Mouse (Mus musculus) liver, embryonic 11.5 days (tissue): ENCODE measurements around the gene Ubxn6. TPM values are rescaled to one million over a fixed set of nuclear protein-coding genes. Genes with fewer than 3 reads are reported as not detected.

ENCODE experiments used
- ATAC-seq: fragments of 200-750 bp; cut with Nextera tagmentation; replicated peaks from 2 replicates; pipeline ENCODE4 v1.8.0; 2017; ENCODE audit warnings: moderate number of reproducible peaks, mild to moderate bottlenecking, moderate TSS enrichment, moderate library complexity; ENCODE audit not compliant: low FRiP score
- DNase-seq: peaks from one replicate; pipeline ENCODE4 v3.0.0-alpha.2; 2017; ENCODE audit warnings: low spot score
- H3K27ac ChIP-seq: fragments of 300-500 bp; sonication (generic); 2 replicates; pipeline ENCODE4 v1.5.1; 2014; ENCODE audit warnings: mild to moderate bottlenecking, low read depth, low read length, control low read depth
- H3K27me3 ChIP-seq: fragments of 300-500 bp; sonication (generic); replicated peaks from 2 replicates; pipeline ENCODE4 v1.6.1; 2014; ENCODE audit warnings: low read length, mixed read lengths; ENCODE audit not compliant: control insufficient read depth, insufficient read depth
- H3K36me3 ChIP-seq: fragments of 300-500 bp; sonication (generic); 2 replicates; pipeline ENCODE4 v1.6.1; 2014; ENCODE audit warnings: mild to moderate bottlenecking, low read length, moderate library complexity, mixed read lengths; ENCODE audit not compliant: control insufficient read depth, insufficient read depth
- H3K4me1 ChIP-seq: fragments of 300-500 bp; sonication (generic); replicated peaks from 2 replicates; pipeline ENCODE4 v1.6.1; 2014; ENCODE audit warnings: low read length, mixed read lengths; ENCODE audit not compliant: control insufficient read depth, insufficient read depth
- H3K4me2 ChIP-seq: fragments of 300-500 bp; sonication (generic); 2 replicates; pipeline ENCODE4 v1.6.1; 2014; ENCODE audit warnings: mild to moderate bottlenecking, control low read depth, moderate library complexity
- H3K4me3 ChIP-seq: fragments of 300-500 bp; sonication (generic); 2 replicates; pipeline ENCODE4 v1.5.1; 2014; ENCODE audit warnings: low read depth, low read length, control low read depth
- H3K9ac ChIP-seq: fragments of 300-500 bp; sonication (generic); 2 replicates; pipeline ENCODE4 v1.6.1; 2014; ENCODE audit warnings: low read depth, low read length, control low read depth
- H3K9me3 ChIP-seq: fragments of 300-500 bp; sonication (generic); 2 replicates; pipeline ENCODE4 v1.6.1; 2016; ENCODE audit warnings: low read length, inconsistent platforms, mixed read lengths; ENCODE audit not compliant: control insufficient read depth
- WGBS: fragments of 180-500 bp; shearing (Covaris S2); extraction: QIAGEN DNeasy Blood & Tissue Kit; methylation state at CpG from one replicate; pipeline ENCODE4 v1.1.7; 2014; 5-methylcytosine and 5-hydroxymethylcytosine counted together
- polyA plus RNA-seq: library from polyadenylated mRNA; unstranded; fragments of >200 nt; fragmentation: Nextera tagmentation; extraction: Ambion mirVana; gene quantifications from 2 replicates; pipeline ENCODE4 v1.2.1, GENCODE M21; 2014

Ubxn6 gene
- polyA plus RNA-seq, 1 experiment from 2014 or later = 25.7 TPM

DNA sequence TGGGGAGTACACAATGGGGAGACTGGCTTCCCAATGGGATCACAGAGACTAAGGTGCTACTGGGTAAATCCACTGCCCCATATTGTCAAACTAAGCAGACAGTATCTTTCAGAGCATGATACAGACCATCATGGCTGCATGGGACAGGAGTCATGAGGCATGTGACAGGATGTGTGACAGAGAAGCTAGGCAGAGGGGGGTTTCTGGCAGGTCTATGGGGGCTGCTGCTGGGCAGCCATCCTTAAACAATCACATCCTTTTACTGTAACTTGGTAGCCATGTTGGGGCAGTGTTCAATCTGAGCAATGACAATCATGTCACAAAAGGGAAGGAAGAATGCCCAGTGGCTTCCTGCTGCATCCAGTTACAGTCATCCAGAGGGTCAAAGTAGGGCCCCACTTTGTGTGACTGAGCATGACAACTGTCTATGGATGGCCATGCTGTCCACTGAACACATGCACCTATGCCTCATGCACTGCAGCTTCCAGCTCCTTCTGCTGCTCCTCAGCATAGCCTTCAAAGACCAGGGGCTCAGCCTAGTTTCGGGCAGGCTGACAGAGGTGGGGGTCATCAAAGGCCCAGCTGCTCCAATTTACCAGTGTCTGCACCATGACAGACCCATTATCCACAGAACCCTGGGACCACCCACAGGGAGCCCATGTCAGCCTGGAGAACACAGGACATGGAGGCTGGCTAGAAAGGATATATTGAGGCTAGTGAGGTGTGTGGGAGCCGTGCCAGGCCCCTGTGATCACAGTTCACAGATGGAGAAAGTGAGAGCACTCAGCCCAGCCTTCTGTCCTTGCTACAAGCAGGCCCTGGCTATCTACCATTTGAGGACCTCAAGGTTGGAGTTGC is 52.5 kb downstream of the Ubxn6 start:
- Histone ChIP-seq H3K9me3 (no peaks in the 10 kb centered on the region), H3K4me2 (no peak overlapping the region), H3K9ac (no peak overlapping the region), H3K27me3 (no peaks in the 10 kb centered on the region), H3K4me3 (no peak overlapping the region), H3K36me3 (peaks cover 15% of the 10 kb centered on the region), H3K27ac (no peak overlapping the region), H3K4me1 (peaks cover 22% of the 10 kb centered on the region; the same call in 1 of the 2 replicates)
- ATAC-seq (no peak), DNase-seq (no peak)
- 84% methylated on average over 2 of the region's 2 CpGs for WGBS

DNA sequence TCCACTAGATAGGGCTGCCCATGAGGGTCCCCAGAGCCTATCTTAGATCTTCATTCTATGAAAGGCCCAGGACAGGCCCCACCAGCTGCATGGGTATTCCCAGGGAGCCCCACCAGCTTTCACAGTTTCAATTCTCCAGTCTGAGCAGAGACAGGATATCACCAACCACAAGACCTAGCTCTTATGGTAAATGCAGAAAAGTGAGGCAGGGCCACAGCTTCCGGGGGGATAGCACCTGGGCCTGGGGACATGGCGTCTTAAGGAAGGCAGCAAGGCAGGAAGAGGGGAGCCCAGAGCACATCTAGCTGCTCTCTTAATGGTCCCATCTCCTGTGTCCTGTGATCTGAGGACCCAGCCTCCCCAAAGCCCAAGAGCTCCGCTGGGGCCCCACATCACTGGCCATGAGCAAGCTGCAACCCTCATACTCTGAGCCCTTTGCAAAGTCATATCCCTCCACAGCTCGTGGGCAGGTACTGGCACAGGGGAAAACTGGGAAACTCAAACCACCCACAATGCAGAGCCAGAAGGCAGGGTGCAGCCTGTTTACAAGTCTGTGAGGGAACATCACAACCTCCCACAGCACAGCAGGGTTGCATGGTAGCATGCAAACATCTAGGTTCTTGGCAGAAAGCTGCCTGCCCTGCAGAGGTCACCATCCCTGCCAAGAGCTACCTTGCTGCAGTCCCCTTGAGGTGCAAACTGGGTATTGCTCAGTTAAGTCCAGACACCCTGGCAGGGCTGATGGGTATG is 53.5 kb downstream of the Ubxn6 start:
- DNase-seq (no peak), ATAC-seq (no peak)
- H3K4me1 ChIP-seq = peaks cover 18% of the 10 kb centered on the region; the same call in 1 of the 2 replicates
- 85% methylated on average over 4 of the region's 4 CpGs for WGBS
- H3K4me2 ChIP-seq = no peak overlapping the region
- H3K27me3 ChIP-seq = no peaks in the 10 kb centered on the region
- no peak overlapping the region for H3K9ac ChIP-seq
- no peaks in the 10 kb centered on the region for H3K9me3 ChIP-seq
- H3K4me3 ChIP-seq = no peak overlapping the region
- no peak overlapping the region for H3K27ac ChIP-seq
- peaks cover 22% of the 10 kb centered on the region for H3K36me3 ChIP-seq

DNA sequence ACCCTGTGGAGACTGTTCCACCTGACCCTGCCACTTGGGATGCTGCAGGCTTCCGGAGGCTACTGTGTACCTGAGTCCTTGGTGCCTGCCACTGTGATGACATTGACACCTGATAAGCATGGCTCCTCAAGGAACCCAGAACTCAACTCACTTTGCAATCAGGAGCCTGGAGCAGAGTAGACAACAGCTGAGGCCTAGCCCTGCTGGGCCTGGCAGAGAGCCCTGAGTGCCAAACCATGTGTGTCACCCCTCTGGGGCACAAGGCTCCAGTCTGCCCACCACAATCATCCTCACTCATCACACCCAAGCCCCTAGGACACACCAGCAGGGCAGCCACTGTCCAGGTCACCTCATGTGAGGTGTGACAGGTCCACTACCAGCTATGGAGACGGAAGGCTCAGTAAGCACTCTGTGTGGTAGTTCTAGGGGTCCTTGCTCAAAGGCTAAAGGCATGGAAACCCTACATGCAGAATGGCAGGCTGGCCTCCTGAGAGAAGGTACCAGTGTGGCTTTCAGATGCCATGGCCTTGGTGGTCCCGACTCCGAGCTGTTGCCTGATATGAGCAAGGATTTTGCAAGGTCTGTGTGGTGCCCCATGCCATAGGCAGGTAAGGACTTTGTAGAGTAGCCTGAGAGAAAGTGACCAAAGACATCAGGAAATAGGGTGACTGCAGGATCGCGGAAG is 54.3 kb downstream of the Ubxn6 start:
- Histone ChIP-seq H3K27me3 (no peaks in the 10 kb centered on the region), H3K4me3 (no peak overlapping the region), H3K27ac (no peak overlapping the region), H3K9me3 (no peaks in the 10 kb centered on the region), H3K36me3 (peaks cover 30% of the 10 kb centered on the region), H3K4me1 (peaks cover 18% of the 10 kb centered on the region; the same call in 1 of the 2 replicates), H3K4me2 (no peak overlapping the region), H3K9ac (no peak overlapping the region)
- 86% methylated on average over 6 of the region's 6 CpGs for WGBS
- ATAC-seq (no peak), DNase-seq (no peak)

DNA sequence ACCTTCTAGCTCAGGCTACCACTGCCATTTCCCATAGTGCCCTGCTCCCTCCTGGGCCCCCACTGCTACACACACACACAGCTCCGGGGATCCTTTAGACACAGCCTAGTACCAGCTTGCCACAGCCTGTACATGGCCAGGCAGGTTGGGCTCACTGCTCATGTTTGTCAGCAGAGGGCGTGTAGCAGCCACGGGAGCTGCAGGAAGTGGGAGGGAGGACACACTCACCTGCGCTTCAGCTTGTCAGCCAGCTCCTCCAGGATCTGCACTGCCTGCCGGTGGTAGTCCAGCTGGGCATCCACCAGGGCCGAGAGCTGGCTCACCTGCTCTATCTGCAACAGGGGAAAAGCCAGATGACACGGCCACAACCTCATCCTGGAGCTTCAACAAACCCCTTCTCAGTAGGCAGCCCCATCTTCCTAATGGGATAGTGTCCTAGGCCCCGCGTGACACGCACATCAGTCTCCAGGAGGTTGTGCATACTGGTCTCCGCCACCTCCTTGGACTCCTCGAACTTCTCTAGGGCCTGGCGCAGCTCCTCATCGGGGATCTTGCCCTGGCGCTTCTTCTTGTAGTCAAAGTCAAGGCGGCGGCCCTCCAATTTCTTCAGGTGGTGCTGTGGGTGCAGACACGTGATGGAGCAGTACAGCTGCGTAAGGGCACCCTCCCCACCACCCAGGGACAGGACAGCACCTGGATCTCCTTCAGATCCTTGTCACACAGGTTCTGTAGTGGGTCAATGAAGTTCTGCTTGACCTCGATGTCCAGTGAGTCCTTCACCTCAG is 56.3 kb downstream of the Ubxn6 start:
- H3K9me3 ChIP-seq = no peaks in the 10 kb centered on the region
- H3K4me3 ChIP-seq = no peak overlapping the region
- no peak overlapping the region for H3K27ac ChIP-seq
- 74% methylated on average over 20 of the region's 20 CpGs for WGBS
- peaks cover 9% of the 10 kb centered on the region; the same call in 1 of the 2 replicates for H3K4me1 ChIP-seq
- peaks cover 38% of the 10 kb centered on the region for H3K36me3 ChIP-seq
- ATAC-seq (peak; percentile 26; the same call in 1 of the 2 replicates), DNase-seq (no peak)
- no peaks in the 10 kb centered on the region for H3K27me3 ChIP-seq
- H3K4me2 ChIP-seq = no peak overlapping the region
- no peak overlapping the region for H3K9ac ChIP-seq

DNA sequence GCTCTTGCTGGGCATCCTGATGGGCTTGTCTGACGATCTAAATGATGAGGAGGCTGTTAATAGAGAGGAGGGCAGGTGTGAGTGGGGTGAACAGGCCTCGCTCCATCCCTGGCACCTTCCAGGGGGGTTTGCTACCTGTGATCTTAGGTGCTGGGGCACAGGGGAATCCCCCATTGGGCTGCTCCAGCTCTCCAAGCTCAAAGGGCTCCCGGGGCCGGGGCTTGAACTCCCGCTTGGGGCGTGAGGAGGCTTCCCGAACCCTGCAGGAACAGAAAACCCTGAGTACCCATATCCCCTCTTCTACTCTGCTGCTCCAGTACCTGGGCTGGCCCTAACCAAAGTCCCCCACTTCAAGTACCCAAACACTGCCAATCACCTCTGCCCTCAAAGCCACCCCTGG is 57.0 kb downstream of the Ubxn6 start:
- no peak overlapping the region for H3K4me2 ChIP-seq
- no peak overlapping the region for H3K27ac ChIP-seq
- ATAC-seq (no peak), DNase-seq (no peak)
- H3K4me1 ChIP-seq = peaks cover 4% of the 10 kb centered on the region; the same call in 1 of the 2 replicates
- 88% methylated on average over 7 of the region's 7 CpGs for WGBS
- no peaks in the 10 kb centered on the region for H3K9me3 ChIP-seq
- H3K4me3 ChIP-seq = no peak overlapping the region
- peaks cover 41% of the 10 kb centered on the region for H3K36me3 ChIP-seq
- no peak overlapping the region for H3K9ac ChIP-seq
- H3K27me3 ChIP-seq = no peaks in the 10 kb centered on the region

Other genes with a start within 250 kb of the Ubxn6 start
- 4.7 and 5.0 TPM in 2 replicates for gene Zfp119a, start 196.1 kb downstream of the Ubxn6 start, polyA plus RNA-seq
- gene Zfp959, start 182.9 kb downstream of the Ubxn6 start, polyA plus RNA-seq = 12.6 and 13.2 TPM in 2 replicates
- 3.8 and 4.4 TPM in 2 replicates for gene Zfp119b, start 125.5 kb downstream of the Ubxn6 start, polyA plus RNA-seq
- 3.5 and 4.7 TPM in 2 replicates for gene Ebi3, start 122.4 kb downstream of the Ubxn6 start, polyA plus RNA-seq
- 20.9 and 23.4 TPM in 2 replicates for gene Yju2, start 115.9 kb downstream of the Ubxn6 start, polyA plus RNA-seq
- gene Shd, start 104.6 kb downstream of the Ubxn6 start, polyA plus RNA-seq = 2.4 and 2.5 TPM in 2 replicates
- gene Fsd1, start 88.5 kb downstream of the Ubxn6 start, polyA plus RNA-seq = 6.4 and 8.8 TPM in 2 replicates
- 3.4 and 3.5 TPM in 2 replicates for gene Stap2, start 69.4 kb downstream of the Ubxn6 start, polyA plus RNA-seq
- gene Mpnd, start 69.3 kb downstream of the Ubxn6 start, polyA plus RNA-seq = 42.5 and 47.9 TPM in 2 replicates
- 96.4 and 99.1 TPM in 2 replicates for gene Sh3gl1, start 38.4 kb downstream of the Ubxn6 start, polyA plus RNA-seq
- gene Chaf1a, start 34.6 kb downstream of the Ubxn6 start, polyA plus RNA-seq = 32.0 and 32.6 TPM in 2 replicates
- gene Hdgfl2, start 4.6 kb upstream of the Ubxn6 start, polyA plus RNA-seq = 111 and 119 TPM in 2 replicates
- 0.14 TPM in 1 of 2 replicates, not detected in the other for gene Plin4, start 34.8 kb upstream of the Ubxn6 start, polyA plus RNA-seq
- gene Plin5, start 42.6 kb upstream of the Ubxn6 start, polyA plus RNA-seq = 0.43 and 0.68 TPM in 2 replicates
- gene Lrg1, start 47.0 kb upstream of the Ubxn6 start, polyA plus RNA-seq = 0.23 and 0.34 TPM in 2 replicates
- 1.4 and 1.5 TPM in 2 replicates for gene Sema6b, start 65.3 kb upstream of the Ubxn6 start, polyA plus RNA-seq
- 6.8 and 7.5 TPM in 2 replicates for gene Tnfaip8l1, start 87.4 kb upstream of the Ubxn6 start, polyA plus RNA-seq
- 98.7 and 102 TPM in 2 replicates for gene Mydgf, start 108.9 kb upstream of the Ubxn6 start, polyA plus RNA-seq
- 38.8 and 39.6 TPM in 2 replicates for gene Dpp9, start 143.9 kb upstream of the Ubxn6 start, polyA plus RNA-seq
- gene Fem1a, start 181.8 kb upstream of the Ubxn6 start, polyA plus RNA-seq = 14.0 and 15.0 TPM in 2 replicates
- gene Ticam1, start 201.8 kb upstream of the Ubxn6 start, polyA plus RNA-seq = 5.8 and 6.2 TPM in 2 replicates
- 48.4 and 53.7 TPM in 2 replicates for gene Plin3, start 217.8 kb upstream of the Ubxn6 start, polyA plus RNA-seq
- gene Arrdc5, start 225.3 kb upstream of the Ubxn6 start, polyA plus RNA-seq = not detected in 2 replicates
- gene Uhrf1, start 228.3 kb upstream of the Ubxn6 start, polyA plus RNA-seq = 172 and 182 TPM in 2 replicates